Mouse (Mus musculus): ENCODE results near the gene Afap1l2. TPM values are rescaled to one million over a fixed set of nuclear protein-coding genes. Genes with fewer than 3 reads are reported as not detected.

Afap1l2 gene
- total RNA-seq, 2 experiments from 2014 or later: 0.34 to 5.2 TPM

- no peak for ATAC-seq (replicated peaks; ENCODE audit: low FRiP score, poor library complexity, severe bottlenecking)
These were observed 2.0 kb upstream of the Afap1l2 start for GRCm38 (mm10) chr19:57010064-57010463.

GRCm38 (mm10) chr19:57009653-57010052 lies 1.6 kb upstream of the Afap1l2 start:
- no peak for ATAC-seq (replicated peaks; ENCODE audit: low FRiP score, poor library complexity, severe bottlenecking)

- no peak for ATAC-seq (replicated peaks; ENCODE audit: low FRiP score, poor library complexity, severe bottlenecking)
These were observed 737 bp downstream of the Afap1l2 start for GRCm38 (mm10) chr19:57007291-57007690.

- no peak for ATAC-seq (replicated peaks; ENCODE audit: low FRiP score, poor library complexity, severe bottlenecking)
These were observed 1.2 kb downstream of the Afap1l2 start for GRCm38 (mm10) chr19:57006841-57007240.

- ATAC-seq (replicated peaks; ENCODE audit: low FRiP score, poor library complexity, severe bottlenecking): no peak
These were observed 3.0 kb downstream of the Afap1l2 start for GRCm38 (mm10) chr19:57005062-57005461.

GRCm38 (mm10) chr19:57003460-57003810 lies 4.6 kb downstream of the Afap1l2 start:
- no peak for ATAC-seq (replicated peaks; ENCODE audit: low FRiP score, poor library complexity, severe bottlenecking)

GRCm38 (mm10) chr19:57002741-57003459 lies 5.1 kb downstream of the Afap1l2 start:
- ATAC-seq (replicated peaks; ENCODE audit: low FRiP score, poor library complexity, severe bottlenecking): no peak

- ATAC-seq (replicated peaks; ENCODE audit: low FRiP score, poor library complexity, severe bottlenecking): no peak
These were observed 6.1 kb downstream of the Afap1l2 start for GRCm38 (mm10) chr19:57001926-57002325.

GRCm38 (mm10) chr19:57000592-57000991 lies 7.4 kb downstream of the Afap1l2 start:
- ATAC-seq (replicated peaks; ENCODE audit: low FRiP score, poor library complexity, severe bottlenecking): no peak

GRCm38 (mm10) chr19:56999781-57000180 lies 8.2 kb downstream of the Afap1l2 start:
- ATAC-seq (replicated peaks; ENCODE audit: low FRiP score, poor library complexity, severe bottlenecking): no peak

GRCm38 (mm10) chr19:56998910-56999309 lies 9.1 kb downstream of the Afap1l2 start:
- ATAC-seq (replicated peaks; ENCODE audit: low FRiP score, poor library complexity, severe bottlenecking): no peak

- no peak for ATAC-seq (replicated peaks; ENCODE audit: low FRiP score, poor library complexity, severe bottlenecking)
These were observed 9.7 kb downstream of the Afap1l2 start for GRCm38 (mm10) chr19:56998331-56998730.

GRCm38 (mm10) chr19:56997164-56997599 lies 10.8 kb downstream of the Afap1l2 start:
- no peak for ATAC-seq (replicated peaks; ENCODE audit: low FRiP score, poor library complexity, severe bottlenecking)

GRCm38 (mm10) chr19:56995441-56995840 lies 12.6 kb downstream of the Afap1l2 start:
- no peak for ATAC-seq (replicated peaks; ENCODE audit: low FRiP score, poor library complexity, severe bottlenecking)

- ATAC-seq (replicated peaks; ENCODE audit: low FRiP score, poor library complexity, severe bottlenecking): no peak
These were observed 13.4 kb downstream of the Afap1l2 start for GRCm38 (mm10) chr19:56994653-56995052.

- no peak for ATAC-seq (replicated peaks; ENCODE audit: low FRiP score, poor library complexity, severe bottlenecking)
These were observed 14.3 kb downstream of the Afap1l2 start for GRCm38 (mm10) chr19:56993763-56994162.

- ATAC-seq (replicated peaks; ENCODE audit: low FRiP score, poor library complexity, severe bottlenecking): no peak
These were observed 15.0 kb downstream of the Afap1l2 start for GRCm38 (mm10) chr19:56992978-56993545.

- no peak for ATAC-seq (replicated peaks; ENCODE audit: low FRiP score, poor library complexity, severe bottlenecking)
These were observed 17.5 kb downstream of the Afap1l2 start for GRCm38 (mm10) chr19:56990367-56991111.

- ATAC-seq (replicated peaks; ENCODE audit: low FRiP score, poor library complexity, severe bottlenecking): no peak
These were observed 18.9 kb downstream of the Afap1l2 start for GRCm38 (mm10) chr19:56989171-56989570.

GRCm38 (mm10) chr19:56984229-56984628 lies 23.8 kb downstream of the Afap1l2 start:
- no peak for ATAC-seq (replicated peaks; ENCODE audit: low FRiP score, poor library complexity, severe bottlenecking)

GRCm38 (mm10) chr19:56983757-56984156 lies 24.3 kb downstream of the Afap1l2 start:
- no peak for ATAC-seq (replicated peaks; ENCODE audit: low FRiP score, poor library complexity, severe bottlenecking)
